Mouse (Mus musculus) hindbrain, postnatal 0 days (tissue): ENCODE measurements around the gene Acot1. TPM values are rescaled to one million over a fixed set of nuclear protein-coding genes. Genes with fewer than 3 reads are reported as not detected.
"Not testable (repeated sequence)": the region's sequence is repeated elsewhere in the genome, so short reads cannot be mapped to it uniquely, and the experiment has no call there.

Experiments
- ATAC-seq: fragments of 200-750 bp; cut with Nextera tagmentation; 2 replicates; pipeline ENCODE4 v1.8.0; 2017; ENCODE audit warnings: mild to moderate bottlenecking, moderate TSS enrichment, moderate library complexity
- DNase-seq: peaks from one replicate; pipeline ENCODE4 v3.0.0-alpha.2; 2015; ENCODE audit warnings: low spot score
- H3K27ac ChIP-seq: fragments of 300-500 bp; sonication (generic); 2 replicates; pipeline ENCODE4 v1.5.1; 2014; ENCODE audit warnings: mild to moderate bottlenecking
- H3K27me3 ChIP-seq: fragments of 300-500 bp; sonication (generic); 2 replicates; pipeline ENCODE4 v1.6.1; 2014; ENCODE audit warnings: low read length, mixed read lengths; ENCODE audit not compliant: insufficient read depth
- H3K36me3 ChIP-seq: fragments of 300-500 bp; sonication (generic); 2 replicates; pipeline ENCODE4 v1.6.1; 2014; ENCODE audit warnings: low read length, mixed read lengths; ENCODE audit not compliant: insufficient read depth
- H3K4me1 ChIP-seq: fragments of 300-500 bp; sonication (generic); 2 replicates; pipeline ENCODE4 v1.6.1; 2014; ENCODE audit warnings: antibody characterized with exemption, low read length, mixed read lengths; ENCODE audit not compliant: insufficient read depth
- H3K4me2 ChIP-seq: fragments of 300-500 bp; sonication (generic); 2 replicates; pipeline ENCODE4 v1.6.1; 2014; ENCODE audit warnings: low read depth, mild to moderate bottlenecking, low read length, moderate library complexity, mixed read lengths
- H3K4me3 ChIP-seq: fragments of 300-500 bp; sonication (generic); 2 replicates; pipeline ENCODE4 v1.5.1; 2014; ENCODE audit warnings: low read length
- H3K9ac ChIP-seq: fragments of 300-500 bp; sonication (generic); replicated peaks from 2 replicates; pipeline ENCODE4 v1.6.1; 2014; ENCODE audit warnings: mild to moderate bottlenecking, low read length, moderate library complexity, mixed read lengths
- H3K9me3 ChIP-seq: fragments of 300-500 bp; sonication (generic); 2 replicates; pipeline ENCODE4 v1.6.1; 2016; ENCODE audit warnings: low read length, mixed read lengths
- CTCF ChIP-seq: IDR thresholded peaks from 2 replicates; pipeline ENCODE4 v1.5.1; 2016; ENCODE audit warnings: antibody characterized with exemption, control low read depth, low read depth
- WGBS: fragments of 180-500 bp; shearing (Covaris S2); extraction: QIAGEN DNeasy Blood & Tissue Kit; methylation state at CpG from one replicate; pipeline ENCODE4 v1.1.7; 2014; 5-methylcytosine and 5-hydroxymethylcytosine counted together
- polyA plus RNA-seq: library from polyadenylated mRNA; unstranded; fragments of >200 nt; fragmentation: Nextera tagmentation; extraction: Ambion mirVana; gene quantifications from 2 replicates; pipeline ENCODE4 v1.2.1, GENCODE M21; 2015
- total RNA-seq: library from RNA; depleted of rRNA; stranded (reverse); fragments of >200 nt; gene quantifications from 2 replicates; pipeline ENCODE4 v1.2.3, GENCODE M21; 2014; rRNA removed

The Acot1 gene
- 177 and 178 TPM in 2 replicates for total RNA-seq
- polyA plus RNA-seq = 160 and 172 TPM in 2 replicates

DNA sequence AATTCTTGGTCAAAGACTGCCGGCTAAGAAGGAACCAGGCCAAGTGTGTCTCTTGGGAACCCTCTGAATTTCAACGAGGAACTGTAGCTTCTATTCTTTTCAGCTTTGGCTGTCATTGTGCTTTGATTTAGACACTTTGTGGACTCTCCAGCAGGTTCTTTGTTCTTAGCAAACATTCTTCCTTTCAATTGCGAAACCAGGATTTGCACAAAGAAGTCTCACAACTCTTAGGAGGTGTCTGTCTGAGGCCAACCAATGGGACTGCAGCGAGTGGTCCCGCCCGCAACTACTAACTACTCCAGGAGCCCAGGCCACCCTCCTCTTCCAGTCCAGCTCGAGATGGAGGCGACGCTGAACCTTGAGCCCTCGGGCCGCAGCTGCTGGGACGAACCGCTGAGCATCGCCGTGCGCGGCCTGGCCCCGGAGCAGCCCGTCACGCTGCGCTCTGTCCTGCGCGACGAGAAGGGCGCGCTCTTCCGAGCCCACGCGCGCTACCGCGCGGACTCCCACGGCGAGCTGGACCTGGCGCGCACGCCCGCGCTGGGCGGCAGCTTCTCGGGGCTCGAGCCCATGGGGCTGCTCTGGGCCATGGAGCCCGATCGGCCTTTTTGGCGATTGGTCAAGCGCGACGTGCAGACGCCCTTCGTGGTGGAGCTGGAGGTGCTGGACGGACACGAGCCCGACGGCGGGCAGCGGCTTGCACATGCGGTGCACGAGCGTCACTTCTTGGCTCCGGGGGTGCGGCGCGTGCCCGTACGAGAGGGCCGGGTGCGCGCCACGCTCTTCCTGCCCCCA, at the start of gene Acot1:
Acot1 (plus strand) TSS at position 320 of the 795 bp plus-strand sequence.
- H3K27ac ChIP-seq = peak within 1 kb of the TSS; percentile 82
- H3K9ac ChIP-seq = peak within 1 kb of the TSS; percentile 56
- DNase-seq (peak; percentile 84), ATAC-seq (peak; percentile 96)
- not testable (repeated sequence) for H3K9me3 ChIP-seq, H3K36me3 ChIP-seq, H3K27me3 ChIP-seq
- peaks cover 10% of the 10 kb centered on the region for H3K4me1 ChIP-seq
- 0% methylated on average over 53 of the region's 70 CpGs for WGBS
- H3K4me3 ChIP-seq = peak within 1 kb of the TSS; percentile 45
- peak within 1 kb of the TSS; percentile 56 for H3K4me2 ChIP-seq

DNA sequence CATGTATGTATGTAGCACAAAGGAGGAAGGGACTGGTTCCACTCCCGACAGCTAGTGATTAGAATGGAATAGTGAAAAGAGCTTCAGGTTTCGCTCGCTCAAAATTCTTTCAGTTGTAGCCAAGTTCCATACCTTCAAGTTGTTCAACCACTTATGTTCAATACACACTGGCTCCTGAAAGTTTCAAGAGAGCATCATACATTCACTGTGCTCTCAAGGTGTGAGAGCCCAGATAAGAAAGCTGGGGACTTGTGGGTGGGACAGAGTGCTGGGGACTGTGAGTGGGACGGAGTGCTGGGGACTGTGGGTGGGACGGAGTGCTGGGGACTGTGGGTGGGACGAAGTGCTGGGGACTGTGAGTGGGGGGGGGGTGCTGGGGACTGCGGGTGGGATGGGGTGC, 44.1 kb upstream of the Acot1 start:
- 93% methylated on average over 6 of the region's 7 CpGs for WGBS
- DNase-seq (no peak), ATAC-seq (no peak)
- no peaks in the 10 kb centered on the region for H3K4me1 ChIP-seq
- no peaks in the 10 kb centered on the region for H3K27me3 ChIP-seq
- no peaks in the 10 kb centered on the region for H3K9me3 ChIP-seq
- no peak overlapping the region for H3K4me2 ChIP-seq
- TF ChIP-seq CTCF = no peak
- H3K4me3 ChIP-seq = no peak overlapping the region
- no peak overlapping the region for H3K27ac ChIP-seq
- H3K36me3 ChIP-seq = no peaks in the 10 kb centered on the region
- no peak overlapping the region for H3K9ac ChIP-seq

DNA sequence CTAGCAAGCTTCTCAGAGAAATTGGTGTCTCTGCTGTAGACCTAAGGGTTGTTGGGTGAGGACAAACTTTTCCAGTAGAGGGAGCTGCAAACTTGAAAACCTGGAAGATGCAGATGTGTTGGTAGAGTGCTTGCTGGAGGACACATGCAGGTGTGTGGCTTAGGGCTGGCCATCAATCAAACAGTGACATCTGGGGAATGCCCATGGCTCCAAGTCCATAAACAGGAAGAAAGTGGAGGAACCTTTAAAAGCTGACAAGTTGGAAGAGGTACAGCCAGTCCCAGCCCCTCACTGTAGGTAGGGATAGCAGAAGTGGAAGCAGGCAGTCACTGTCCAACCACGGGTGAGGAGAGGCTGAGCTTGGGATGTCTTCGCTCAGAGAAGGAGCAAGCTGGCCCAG, 37.2 kb upstream of the Acot1 start:
- Histone ChIP-seq H3K27me3 (no peaks in the 10 kb centered on the region), H3K4me3 (no peak overlapping the region), H3K27ac (no peak overlapping the region), H3K36me3 (no peaks in the 10 kb centered on the region), H3K9me3 (no peaks in the 10 kb centered on the region), H3K4me1 (no peaks in the 10 kb centered on the region), H3K9ac (no peak overlapping the region), H3K4me2 (no peak overlapping the region)
- 79% methylated on average over 2 of the region's 2 CpGs for WGBS
- ATAC-seq = peak; percentile 56; the same call in 1 of the 2 replicates
- peak; percentile 70 for TF ChIP-seq CTCF
- DNase-seq = peak; percentile 69

DNA sequence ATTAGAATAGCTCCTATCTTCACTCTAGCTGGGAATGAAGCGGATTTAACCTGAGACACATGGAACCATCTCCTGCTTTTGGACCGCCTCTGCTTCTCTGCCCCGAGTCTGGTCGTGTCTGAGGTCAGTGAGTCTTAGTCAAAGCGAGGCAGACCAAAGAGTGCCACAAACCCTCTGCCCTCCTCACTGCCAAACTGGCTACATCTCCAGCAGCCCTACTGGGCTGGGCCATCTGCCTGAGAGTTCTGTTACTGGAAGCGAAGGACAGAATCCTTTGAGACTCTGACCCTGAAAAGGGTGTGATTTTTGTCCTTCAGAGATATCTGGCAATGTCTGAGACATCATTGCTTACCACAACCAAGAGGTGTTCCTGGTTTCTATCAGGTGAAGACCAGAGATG, 30.4 kb upstream of the Acot1 start:
- Histone ChIP-seq H3K4me3 (no peak overlapping the region), H3K36me3 (no peaks in the 10 kb centered on the region), H3K27me3 (no peaks in the 10 kb centered on the region), H3K9ac (no peak overlapping the region), H3K4me1 (no peaks in the 10 kb centered on the region), H3K4me2 (no peak overlapping the region), H3K9me3 (no peaks in the 10 kb centered on the region), H3K27ac (no peak overlapping the region)
- 85% methylated on average over 6 of the region's 6 CpGs for WGBS
- DNase-seq (no peak), ATAC-seq (no peak)
- no peak for TF ChIP-seq CTCF

DNA sequence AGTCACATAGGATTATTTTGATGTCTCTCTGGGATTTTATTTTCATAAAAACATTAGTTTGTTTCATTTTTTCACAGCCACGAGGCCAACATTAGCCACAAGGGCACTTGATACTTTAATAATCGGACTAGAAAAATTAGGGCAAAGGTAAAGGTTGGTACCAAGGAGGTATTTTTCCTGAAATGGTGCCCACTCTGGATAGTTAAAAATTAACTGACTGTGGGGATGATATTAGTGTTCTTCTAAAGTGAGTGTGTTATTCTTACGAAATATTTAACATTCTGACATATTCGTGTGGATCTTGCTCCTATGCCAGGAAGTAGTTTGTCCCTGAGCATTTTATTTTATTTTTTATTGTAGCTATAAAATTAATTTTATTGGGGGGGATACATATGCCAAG, 27.7 kb upstream of the Acot1 start:
- no peak for TF ChIP-seq CTCF
- H3K9me3 ChIP-seq = no peaks in the 10 kb centered on the region
- H3K27ac ChIP-seq = no peak overlapping the region
- H3K36me3 ChIP-seq = no peaks in the 10 kb centered on the region
- 88% methylated on average over 4 of the region's 4 CpGs for WGBS
- no peaks in the 10 kb centered on the region for H3K4me1 ChIP-seq
- DNase-seq (no peak), ATAC-seq (no peak)
- no peaks in the 10 kb centered on the region for H3K27me3 ChIP-seq
- H3K4me2 ChIP-seq = no peak overlapping the region
- no peak overlapping the region for H3K9ac ChIP-seq
- no peak overlapping the region for H3K4me3 ChIP-seq

DNA sequence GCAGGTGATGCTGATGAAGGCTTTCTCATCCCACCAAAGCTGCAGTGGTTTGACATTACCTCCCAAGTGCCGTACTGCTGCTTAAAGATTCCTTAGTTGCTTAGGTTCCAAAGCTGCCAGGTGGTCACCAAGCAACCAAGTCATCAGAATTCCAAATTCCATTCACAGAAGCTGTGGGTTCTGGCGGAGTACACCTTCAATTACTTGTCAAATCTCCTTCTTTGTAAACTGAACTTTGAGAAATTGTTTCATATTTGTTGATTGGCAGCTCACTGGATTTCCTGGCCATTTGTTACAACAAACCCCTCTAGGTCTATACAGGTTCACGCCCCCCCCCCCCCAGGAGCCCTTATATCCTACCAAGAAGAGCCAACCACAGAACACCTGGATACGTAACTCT, 24.5 kb upstream of the Acot1 start, which contains the start of gene Heatr4:
Heatr4 (minus strand) TSS at position 101 of the 400 bp plus-strand sequence.
- no peak for TF ChIP-seq CTCF
- Histone ChIP-seq H3K9me3 (no peaks in the 10 kb centered on the region), H3K27ac (no peak within 1 kb of the TSS), H3K36me3 (no peaks in the 10 kb centered on the region), H3K4me1 (no peaks in the 10 kb centered on the region), H3K4me2 (no peak within 1 kb of the TSS), H3K4me3 (no peak within 1 kb of the TSS), H3K9ac (no peak within 1 kb of the TSS), H3K27me3 (no peaks in the 10 kb centered on the region)
- 74% methylated on average over 4 of the region's 4 CpGs for WGBS
- ATAC-seq = no peak
- no peak for DNase-seq

DNA sequence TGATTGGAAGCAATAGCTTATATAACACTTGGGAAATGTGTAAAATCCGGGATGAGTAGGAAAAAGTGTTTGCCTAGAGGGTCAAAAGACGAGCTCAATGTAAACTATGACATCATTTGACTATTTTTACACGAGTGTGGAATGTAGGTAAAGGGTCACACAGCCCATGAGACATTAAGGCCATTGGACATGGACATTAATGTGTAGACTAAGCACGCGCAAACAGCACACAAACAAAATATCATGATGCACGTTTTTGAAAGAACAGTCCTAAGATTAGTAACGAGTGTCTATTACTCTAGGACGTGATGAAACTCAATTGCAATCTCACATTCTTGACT, 22.1 kb upstream of the Acot1 start:
- ATAC-seq (no peak), DNase-seq (no peak)
- H3K27me3 ChIP-seq = no peaks in the 10 kb centered on the region
- no peaks in the 10 kb centered on the region for H3K4me1 ChIP-seq
- TF ChIP-seq CTCF = no peak
- H3K4me3 ChIP-seq = peak overlapping the region; percentile 54
- no peaks in the 10 kb centered on the region for H3K36me3 ChIP-seq
- peak overlapping the region; percentile 96 for H3K27ac ChIP-seq
- no peaks in the 10 kb centered on the region for H3K9me3 ChIP-seq
- peak overlapping the region; percentile 53 for H3K4me2 ChIP-seq
- H3K9ac ChIP-seq = peak overlapping the region; percentile 77
- 28% methylated on average over 8 of the region's 8 CpGs for WGBS
